Mouse (Mus musculus): ENCODE measurements around the gene Entr1. TPM values are rescaled to one million over a fixed set of nuclear protein-coding genes. Genes with fewer than 3 reads are reported as not detected.
A peak's percentile ranks its signal among the peaks of the same experiment; 100 is the strongest.

The Entr1 gene
- total RNA-seq (2014; fragmentation: Nextera tagmentation) (48.3 and 61.2 TPM in 2 replicates), total RNA-seq (2017) (42.2 and 42.5 TPM in 2 replicates)

- ATAC-seq (replicated peaks; ENCODE audit: poor library complexity, severe bottlenecking): peak; percentile 88
Measured at GRCm38 (mm10) chr2:26389154-26389690, at the start of gene Entr1, which contains the start of gene Pmpca. Entr1 (minus strand) TSS chr2:26389316. Pmpca (plus strand) TSS chr2:26389339.

- ATAC-seq (replicated peaks; ENCODE audit: poor library complexity, severe bottlenecking): no peak
Measured at GRCm38 (mm10) chr2:26438373-26438772, 49.3 kb upstream of the Entr1 start.

- no peak for ATAC-seq (replicated peaks; ENCODE audit: poor library complexity, severe bottlenecking)
Measured at GRCm38 (mm10) chr2:26437221-26437620, 48.1 kb upstream of the Entr1 start.

GRCm38 (mm10) chr2:26434791-26435572 is 45.9 kb upstream of the Entr1 start:
- no peak for ATAC-seq (replicated peaks; ENCODE audit: poor library complexity, severe bottlenecking)

GRCm38 (mm10) chr2:26429851-26430250 is 40.7 kb upstream of the Entr1 start:
- ATAC-seq (replicated peaks; ENCODE audit: poor library complexity, severe bottlenecking): no peak

- ATAC-seq (replicated peaks; ENCODE audit: poor library complexity, severe bottlenecking): no peak
Measured at GRCm38 (mm10) chr2:26424541-26424940, 35.4 kb upstream of the Entr1 start.

DNA sequence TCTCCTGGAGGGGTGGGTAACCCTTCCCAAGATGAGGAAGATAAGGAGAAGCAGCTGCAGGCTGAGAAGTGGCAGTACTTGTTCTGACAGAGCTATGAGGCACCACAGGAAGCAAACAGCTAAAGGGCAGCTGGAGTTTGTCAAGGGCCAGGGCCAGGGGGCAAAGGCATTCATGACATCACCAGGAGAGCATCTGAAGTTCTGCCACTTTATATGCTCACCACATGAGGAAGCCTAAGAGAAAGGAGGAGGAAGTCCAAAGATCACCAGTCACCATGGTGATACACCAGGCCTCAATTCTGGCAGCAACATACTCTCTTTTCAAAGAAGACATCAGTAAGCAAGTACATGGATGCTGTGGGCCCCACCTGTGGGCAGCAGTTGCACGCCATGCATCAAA is 34.0 kb upstream of the Entr1 start:
- ATAC-seq (replicated peaks; ENCODE audit: poor library complexity, severe bottlenecking): no peak

GRCm38 (mm10) chr2:26421969-26422368 is 32.9 kb upstream of the Entr1 start:
- no peak for ATAC-seq (replicated peaks; ENCODE audit: poor library complexity, severe bottlenecking)

DNA sequence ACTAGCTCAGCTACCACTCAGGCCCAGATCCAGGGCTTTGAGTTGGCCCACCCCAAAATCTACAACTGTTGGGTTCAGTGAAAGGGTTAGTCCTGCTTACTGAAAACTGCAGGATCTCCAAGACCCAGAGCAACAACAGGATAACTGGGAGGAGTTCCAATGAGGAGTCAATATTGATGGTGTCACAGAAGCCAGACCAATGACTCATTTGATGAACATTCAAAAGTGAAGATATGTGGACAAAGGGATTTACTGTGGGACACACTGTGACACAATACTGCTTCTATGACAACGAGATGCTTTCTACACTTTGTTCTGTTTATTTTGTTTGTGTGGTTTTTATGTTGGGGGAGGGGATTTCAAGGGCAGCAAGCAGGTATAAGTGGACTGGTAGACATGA is 29.0 kb upstream of the Entr1 start:
- no peak for ATAC-seq (replicated peaks; ENCODE audit: poor library complexity, severe bottlenecking)

DNA sequence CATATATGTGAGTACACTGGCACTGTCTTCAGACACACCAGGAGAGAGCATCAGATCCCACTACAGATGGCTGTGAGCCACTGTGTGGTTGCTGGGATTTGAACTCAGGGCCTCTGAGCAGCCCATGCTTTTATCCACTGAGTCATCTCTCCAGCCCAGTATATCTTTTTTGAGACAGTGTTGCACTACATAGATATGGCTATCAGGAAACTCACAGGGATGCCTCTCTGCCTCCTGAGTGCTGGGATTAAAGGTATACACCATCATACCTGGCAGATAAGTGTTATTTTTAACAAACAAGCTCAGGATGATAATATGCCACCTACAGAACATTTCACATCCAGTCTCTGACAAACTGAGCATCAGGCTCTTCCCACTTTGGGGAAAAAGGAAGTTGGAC is 27.9 kb upstream of the Entr1 start:
- ATAC-seq (replicated peaks; ENCODE audit: poor library complexity, severe bottlenecking): no peak

DNA sequence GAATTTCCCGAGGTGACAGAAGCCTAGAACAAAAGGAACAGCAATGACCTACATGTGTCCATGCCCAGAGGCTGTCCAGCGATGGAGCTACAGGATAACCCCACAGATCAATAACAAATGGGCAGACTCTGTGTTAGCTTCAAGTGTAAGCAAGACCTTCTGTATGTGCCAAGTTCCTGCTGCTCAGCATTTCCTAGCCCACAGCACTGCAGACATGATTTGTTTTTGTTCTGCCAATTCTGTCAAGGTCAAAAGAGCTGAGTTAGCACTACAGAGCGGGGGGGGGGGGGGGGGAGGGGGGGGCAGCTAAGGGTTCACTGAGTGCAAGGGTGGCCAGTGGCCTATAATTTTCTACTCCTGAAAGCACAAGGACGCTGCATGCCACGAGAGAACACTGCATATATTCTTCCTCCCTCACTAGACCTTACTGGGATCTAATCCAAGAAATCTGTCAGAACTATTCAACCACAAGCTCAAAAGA is 21.9 kb upstream of the Entr1 start:
- ATAC-seq (replicated peaks; ENCODE audit: poor library complexity, severe bottlenecking): no peak

- no peak for ATAC-seq (replicated peaks; ENCODE audit: poor library complexity, severe bottlenecking)
Measured at GRCm38 (mm10) chr2:26410091-26410490, 21.0 kb upstream of the Entr1 start.

DNA sequence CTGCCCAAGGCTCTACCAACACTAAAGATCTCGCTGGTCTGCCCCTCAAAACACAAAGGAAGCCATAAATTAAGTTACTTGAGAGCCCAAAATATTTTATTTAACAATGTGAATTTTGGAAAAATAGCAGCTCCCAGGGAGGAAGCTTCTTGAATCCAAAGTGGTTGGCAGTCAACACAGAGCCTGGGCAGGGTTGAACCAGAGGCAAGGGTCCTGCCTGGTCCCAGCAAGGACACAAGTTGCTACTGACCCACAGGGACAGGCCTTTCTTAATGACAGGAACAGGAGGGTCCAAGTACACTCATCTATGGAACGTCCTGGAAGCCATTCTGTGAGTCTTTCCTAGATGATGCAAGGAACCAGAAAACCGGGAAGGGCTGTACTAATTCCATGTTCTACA is 20.2 kb upstream of the Entr1 start:
- no peak for ATAC-seq (replicated peaks; ENCODE audit: poor library complexity, severe bottlenecking)

GRCm38 (mm10) chr2:26408515-26409356 is 19.6 kb upstream of the Entr1 start, which contains the start of gene Inpp5e:
Inpp5e (minus strand) TSS chr2:26409203.
- ATAC-seq (replicated peaks; ENCODE audit: poor library complexity, severe bottlenecking): peak; percentile 95

DNA sequence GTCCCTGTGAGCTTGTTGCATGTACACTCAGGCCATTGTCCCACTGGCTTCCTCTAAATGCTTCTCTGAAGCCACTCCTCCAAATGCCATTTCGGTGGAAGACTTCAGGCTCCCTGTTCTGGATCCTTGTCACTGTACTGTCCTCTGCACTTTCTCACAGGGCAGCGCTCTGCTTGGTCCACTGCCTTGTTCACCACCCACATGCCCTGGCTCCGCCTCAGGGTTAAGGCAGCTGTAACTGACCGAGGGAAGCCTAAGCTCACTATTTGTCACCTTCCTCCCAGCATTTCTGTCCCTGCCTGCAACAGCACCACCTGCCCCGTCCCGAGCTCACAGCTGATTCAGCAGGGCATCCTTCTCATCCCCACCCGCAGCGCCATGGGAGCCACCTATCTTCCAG is 14.2 kb upstream of the Entr1 start:
- ATAC-seq (replicated peaks; ENCODE audit: poor library complexity, severe bottlenecking): no peak

DNA sequence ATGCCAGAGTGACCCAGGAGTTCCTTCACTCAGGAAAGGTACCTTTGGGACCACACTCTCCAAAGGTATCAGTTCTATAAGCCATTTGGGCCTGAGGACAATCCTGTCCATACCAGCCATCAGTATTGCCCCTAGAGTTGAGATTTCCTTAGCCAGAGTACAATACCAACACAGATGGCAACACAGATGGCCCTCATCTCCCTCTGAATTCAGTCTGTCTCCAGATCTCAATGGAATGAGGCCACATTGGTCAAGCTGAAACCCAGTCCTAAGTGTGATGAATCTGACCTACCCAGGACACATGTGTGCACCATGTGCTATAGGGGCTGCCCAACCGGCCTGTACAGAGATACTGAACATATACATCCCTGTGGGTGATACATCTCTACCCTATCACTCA is 13.1 kb upstream of the Entr1 start:
- no peak for ATAC-seq (replicated peaks; ENCODE audit: poor library complexity, severe bottlenecking)

GRCm38 (mm10) chr2:26401023-26401422 is 11.9 kb upstream of the Entr1 start:
- ATAC-seq (replicated peaks; ENCODE audit: poor library complexity, severe bottlenecking): no peak

DNA sequence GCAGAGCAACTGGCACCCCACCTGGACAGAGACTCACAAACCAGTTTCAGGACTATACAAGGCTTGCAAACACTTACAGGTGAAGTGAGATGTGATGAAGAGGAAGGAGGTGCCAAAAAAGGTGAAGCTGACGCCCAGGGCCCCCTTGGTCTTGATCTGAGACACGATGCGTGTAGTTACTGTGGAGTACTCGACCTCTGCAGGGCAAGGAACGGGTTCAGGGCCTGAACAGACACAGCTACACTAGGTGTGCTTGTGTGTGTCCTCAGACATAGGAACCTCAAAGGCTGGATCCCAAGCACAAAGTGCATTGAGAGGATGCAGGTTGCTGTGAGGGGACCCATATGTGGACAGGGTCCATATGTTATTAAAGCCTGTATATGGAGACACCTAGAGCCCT is 11.2 kb upstream of the Entr1 start:
- no peak for ATAC-seq (replicated peaks; ENCODE audit: poor library complexity, severe bottlenecking)

DNA sequence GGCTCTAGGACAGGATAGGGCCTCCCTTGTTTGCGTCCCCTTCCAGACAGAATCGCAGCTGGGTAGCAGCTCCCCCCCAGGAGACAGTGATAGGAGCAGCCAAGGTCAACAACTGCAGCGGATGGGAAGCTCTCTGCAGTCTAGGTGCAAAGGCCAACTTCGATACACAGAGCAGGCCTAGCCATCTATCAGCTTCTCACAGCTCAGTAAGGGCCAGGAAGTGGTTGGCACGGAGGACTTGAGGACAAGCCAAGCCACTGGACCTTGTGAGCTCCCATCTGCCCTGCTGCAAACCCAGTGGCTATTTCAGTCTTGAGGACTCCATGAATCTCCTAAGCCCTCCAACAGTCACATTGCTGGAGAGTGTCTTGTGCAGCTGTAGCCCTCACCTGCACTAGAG is 10.5 kb upstream of the Entr1 start:
- ATAC-seq (replicated peaks; ENCODE audit: poor library complexity, severe bottlenecking): no peak

DNA sequence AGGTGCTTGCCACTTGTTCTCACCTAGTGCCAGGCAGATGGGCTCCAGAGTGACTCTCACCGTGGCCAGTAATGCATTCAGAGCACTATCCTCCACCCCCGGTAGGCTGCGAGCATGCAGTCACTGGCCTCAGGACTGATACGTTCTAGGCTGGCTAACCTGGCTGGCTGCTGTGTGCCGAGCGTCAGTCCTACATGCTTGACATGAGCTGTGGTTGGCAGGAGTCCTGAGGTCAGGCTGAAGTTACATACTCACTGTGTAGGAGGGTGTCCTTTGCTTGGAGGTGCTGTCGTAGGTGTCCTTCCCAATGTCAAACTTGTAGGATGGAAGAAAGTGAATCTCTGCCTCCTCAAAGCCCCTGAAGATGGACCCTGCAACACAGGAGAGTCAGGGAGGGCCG is 9.9 kb upstream of the Entr1 start:
- no peak for ATAC-seq (replicated peaks; ENCODE audit: poor library complexity, severe bottlenecking)

DNA sequence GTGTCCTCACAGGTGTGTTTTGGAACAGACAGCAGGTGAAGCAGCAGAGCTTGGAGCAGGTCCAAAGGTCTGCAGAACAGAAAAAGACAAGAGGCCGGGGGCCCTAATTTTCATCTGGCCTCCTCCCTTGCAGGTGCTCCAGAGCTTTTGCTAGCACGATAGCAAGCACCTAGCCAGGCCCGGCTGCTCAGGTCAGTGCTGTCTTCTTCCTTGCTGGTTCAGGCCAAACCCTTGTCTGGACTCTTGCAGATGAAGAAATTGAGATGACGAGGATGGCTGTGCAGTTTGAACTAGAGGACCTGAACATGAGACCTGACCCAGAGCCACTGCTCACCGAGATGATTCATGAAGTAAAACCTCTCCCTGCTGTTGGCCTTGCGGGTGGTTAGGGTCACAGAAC is 2.5 kb upstream of the Entr1 start:
- ATAC-seq (replicated peaks; ENCODE audit: poor library complexity, severe bottlenecking): no peak
